Mouse (Mus musculus): ENCODE measurements at regions not wholly inside any gene's neighbourhood (a gene's known extent, or its start where the extent isn't known, plus 50 kb on each side); places are given as distances from the start of the nearest gene placed in this dataset.

GRCm38 (mm10) chr10:9495143-9495651, 179.8 kb downstream of the Samd5 start:
- no peak for TF ChIP-seq CTCF (IDR thresholded peaks at IDR 0.05; ENCODE audit: control insufficient read depth, insufficient read depth, insufficient read length)
- no peak for TF ChIP-seq CEBPB (IDR thresholded peaks at IDR 0.05; ENCODE audit: low read depth)
- no peak for TF ChIP-seq MYOD1 (IDR thresholded peaks at IDR 0.05; ENCODE audit: control insufficient read depth, insufficient read length, low read depth)
- TF ChIP-seq MAX (IDR thresholded peaks at IDR 0.05) = no peak
- TF ChIP-seq FOSL1 (IDR thresholded peaks at IDR 0.05; ENCODE audit: insufficient read depth, low read length, poor library complexity, severe bottlenecking) = no peak
- no peak for TF ChIP-seq MYOG (IDR thresholded peaks at IDR 0.05; ENCODE audit: control insufficient read depth, extremely low read depth, insufficient read length)

All from C2C12 (cell line).